Mouse (Mus musculus) liver, adult 2 months (tissue): ENCODE measurements around the gene Rab26.

Experiments
- CTCF ChIP-seq: fragments of 200-500 bp; IDR thresholded peaks from 2 replicates; pipeline ENCODE4 v1.5.1; 2011; ENCODE audit warnings: low read depth, low read length, control low read depth
- POLR2A ChIP-seq: fragments of 200-500 bp; IDR thresholded peaks from 2 replicates; pipeline ENCODE4 v1.6.1; 2011; ENCODE audit warnings: low read length, control low read depth; ENCODE audit not compliant: insufficient read depth; ENCODE audit errors: extremely low read depth

DNA sequence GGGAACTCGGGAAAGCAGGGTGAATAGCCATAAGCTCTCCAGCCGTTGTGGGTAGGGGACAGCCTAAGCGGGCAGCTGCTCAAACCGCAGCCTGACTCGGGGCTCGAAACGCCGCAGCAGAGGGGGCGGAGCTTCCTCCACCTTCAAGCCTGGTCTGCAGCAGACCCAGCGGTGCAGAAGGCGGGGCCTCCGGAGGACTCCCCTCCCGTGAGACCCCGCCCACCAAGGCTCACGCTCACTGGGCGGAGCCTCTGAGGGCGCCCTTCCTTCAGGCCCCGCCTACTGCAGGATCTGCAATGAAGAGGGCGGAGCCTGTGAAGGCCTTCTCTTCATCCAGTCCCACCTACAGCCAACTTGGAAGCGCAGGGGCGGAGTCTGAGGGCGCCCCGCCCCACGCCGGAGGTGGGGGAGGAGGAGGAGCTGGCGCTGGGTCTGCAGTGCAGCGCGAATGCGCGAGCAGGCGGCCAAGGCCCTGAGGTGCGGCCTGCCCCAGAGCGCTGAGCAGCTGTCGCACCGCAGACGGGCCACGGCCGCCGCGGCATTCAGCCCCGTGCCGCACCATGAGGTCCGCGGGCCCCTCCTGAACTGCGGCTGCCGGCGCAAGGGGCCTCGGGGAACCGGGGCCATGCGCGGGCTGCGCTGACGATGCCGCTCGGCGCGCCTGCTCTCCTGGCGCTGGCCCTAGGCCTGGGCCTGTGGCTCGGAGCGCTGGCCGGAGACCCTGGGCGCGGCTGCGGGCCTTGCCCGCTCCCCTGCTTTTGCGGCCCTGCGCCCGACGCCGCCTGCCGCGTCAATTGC lies 15.8 kb upstream of the Rab26 start, which contains the start of gene Pkd1:
- TF ChIP-seq POLR2A (peak; percentile 98), CTCF (no peak)
